Mouse (Mus musculus) kidney, postnatal 10 days (tissue): Measurements from ENCODE around the gene Slc25a27.

Source experiments
- DNase-seq: peaks from one replicate; pipeline ENCODE4 v3.0.0; 2021; ENCODE audit warnings: mixed read lengths

The Slc25a27 gene

DNA sequence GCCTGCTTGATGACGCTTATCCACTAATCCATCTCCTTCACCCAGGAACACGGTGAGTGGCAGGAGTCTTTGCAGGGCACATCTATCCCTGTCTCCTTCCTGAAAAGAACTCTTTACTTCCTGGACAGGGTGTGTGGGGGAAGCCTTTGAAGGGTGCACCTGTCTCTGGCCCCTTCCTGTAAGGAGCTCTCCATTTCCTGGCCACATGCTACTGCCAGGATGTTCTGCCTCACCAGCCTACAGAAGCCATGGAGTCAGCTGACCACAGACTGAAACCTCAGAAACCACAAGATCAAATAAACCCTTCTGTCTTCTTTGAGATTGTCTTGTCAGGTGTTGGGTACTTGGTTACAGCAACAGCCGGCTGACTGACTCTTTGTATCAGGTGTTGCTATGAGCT, 21.9 kb downstream of the Slc25a27 start:
- no peak for DNase-seq

DNA sequence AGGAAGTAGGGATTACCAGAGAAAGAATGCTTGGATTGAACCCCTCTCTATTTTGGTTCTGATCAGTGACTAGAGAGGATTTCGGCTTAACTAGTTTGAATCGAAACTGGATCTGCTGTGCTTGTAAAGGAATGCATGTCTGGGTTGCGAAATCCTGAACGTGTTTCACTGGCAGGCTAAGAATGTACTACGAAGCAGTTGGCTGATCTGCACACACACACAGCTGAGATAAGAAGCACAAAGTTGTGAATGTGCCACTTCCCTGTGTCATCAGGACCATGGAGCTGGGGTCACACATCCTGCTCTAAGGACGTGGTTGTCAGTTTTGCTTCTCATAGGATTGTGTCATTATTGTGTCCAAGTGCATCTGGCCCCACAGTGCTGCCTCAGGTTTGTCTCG, 22.6 kb downstream of the Slc25a27 start:
- DNase-seq: no peak

DNA sequence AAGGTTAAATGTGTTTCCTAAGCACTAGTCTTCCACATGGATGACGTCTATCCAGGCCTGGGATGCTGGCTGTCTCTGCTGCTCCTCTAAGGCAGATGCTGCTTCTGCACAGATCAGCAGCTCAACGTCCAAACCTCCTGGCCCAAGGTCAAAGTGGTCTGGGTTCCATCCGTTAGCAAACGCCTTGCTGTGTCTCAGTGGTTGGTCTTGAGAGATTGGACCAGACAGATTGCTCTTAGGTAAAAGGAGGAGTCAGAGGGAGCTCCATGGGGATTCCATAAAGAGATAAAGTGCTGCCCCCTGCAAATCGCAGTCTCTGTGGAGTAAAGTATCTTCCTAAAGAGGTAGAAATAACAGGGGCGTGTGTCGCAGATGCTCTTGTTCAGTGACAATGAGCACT, 23.8 kb downstream of the Slc25a27 start:
- no peak for DNase-seq

DNA sequence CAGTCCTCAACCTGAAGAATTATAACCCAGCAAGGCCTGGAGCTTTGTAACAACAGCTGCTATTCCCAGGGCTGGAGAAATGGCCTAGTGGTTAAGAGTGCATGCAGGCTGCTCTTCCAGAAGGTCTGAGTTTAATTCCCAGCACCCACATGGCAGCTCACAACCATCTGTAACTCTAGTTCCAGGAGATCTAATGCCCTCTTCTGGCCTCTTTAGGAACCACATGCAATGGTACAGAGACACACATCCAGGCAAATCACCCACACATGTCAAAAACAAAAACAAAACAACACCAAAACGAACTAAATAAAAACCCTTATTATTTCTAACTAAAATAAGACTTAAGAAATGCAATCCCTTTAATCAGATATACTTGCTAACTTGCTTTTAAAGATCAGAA, 26.2 kb downstream of the Slc25a27 start:
- DNase-seq: no peak

DNA sequence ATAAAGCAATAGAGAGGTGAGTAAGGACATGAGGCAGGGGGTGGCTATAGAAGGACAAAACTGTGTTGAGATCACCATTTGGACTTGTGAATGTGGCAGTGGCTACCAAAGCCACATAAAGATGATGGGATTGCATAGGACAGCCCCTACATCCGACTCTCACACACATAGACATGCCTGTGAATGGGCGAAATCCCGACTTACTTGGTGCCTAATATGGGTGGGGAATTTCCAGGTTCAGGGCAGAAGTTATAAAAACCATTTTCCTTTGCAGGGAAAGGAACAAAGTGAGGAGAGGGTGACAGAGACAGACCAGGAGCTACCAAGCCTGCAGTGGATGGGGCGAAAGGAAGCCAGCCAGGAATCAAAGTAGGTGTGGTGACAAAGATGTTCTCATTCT, 29.9 kb downstream of the Slc25a27 start:
- DNase-seq: no peak

DNA sequence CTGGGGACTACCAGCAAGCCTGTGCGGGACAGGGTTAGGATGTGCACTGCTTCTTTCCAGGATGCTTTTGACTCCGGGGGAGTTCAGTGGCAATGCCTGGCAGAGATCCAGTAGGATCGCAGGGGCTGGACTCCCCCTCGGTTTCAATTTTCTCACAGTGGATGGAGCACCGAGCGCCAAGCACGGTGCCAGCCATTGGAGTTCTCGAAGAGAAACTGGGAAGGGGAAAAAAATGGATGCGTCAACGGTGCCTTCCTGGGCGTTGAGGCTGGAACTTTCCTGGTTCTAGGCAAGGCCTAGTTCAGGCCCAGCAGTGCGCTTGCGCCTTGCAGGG, 36.6 kb downstream of the Slc25a27 start:
- DNase-seq: no peak

DNA sequence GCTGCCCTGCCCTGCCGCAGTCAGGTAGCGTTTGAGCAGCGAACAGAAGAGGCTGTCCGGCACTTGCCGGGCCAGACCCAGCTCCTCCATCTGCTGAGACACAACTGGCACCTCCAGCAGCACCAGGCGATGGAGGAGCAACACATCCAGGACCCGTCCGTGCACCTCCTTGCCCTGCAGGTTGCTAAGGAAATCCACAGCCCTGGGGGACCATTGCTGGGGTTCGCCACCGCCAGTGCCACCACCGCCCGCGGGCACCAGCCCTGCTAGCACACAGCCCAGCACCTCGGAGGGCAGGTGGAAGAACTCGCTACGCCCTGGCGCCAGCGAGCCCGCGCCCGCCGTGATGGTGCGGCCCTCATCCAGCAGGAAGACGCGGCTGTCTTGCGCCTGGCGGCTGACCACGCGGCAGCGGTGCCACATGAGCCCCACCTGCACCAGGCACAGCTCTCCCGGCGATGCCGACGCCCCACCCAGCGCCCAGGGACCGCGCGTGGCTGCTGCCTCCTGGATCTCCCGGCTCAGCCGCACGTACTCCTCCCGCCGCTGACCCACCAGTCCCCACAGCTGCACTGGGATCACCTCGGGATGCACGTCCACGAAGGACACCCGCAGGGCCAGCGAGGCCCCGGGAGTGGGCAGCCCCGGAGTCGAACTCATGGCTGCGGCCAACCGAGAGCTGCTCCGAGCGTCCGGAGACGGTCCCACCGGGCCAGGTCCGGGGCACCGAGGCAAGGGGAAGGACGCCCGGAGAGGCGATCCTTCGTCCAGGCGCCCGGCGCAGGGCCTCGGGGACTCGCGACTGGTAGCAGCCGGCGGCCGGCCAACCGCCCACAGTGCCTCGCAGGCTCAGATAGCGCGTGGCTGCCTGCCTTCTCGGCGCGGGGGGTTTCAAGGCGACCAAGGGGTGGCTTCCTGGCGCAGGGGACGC, 37.3 kb downstream of the Slc25a27 start, which contains the start of gene Tdrd6:
Gene Tdrd6, minus strand, starts transcription at position 804 of the 931 bp plus-strand sequence.
- peak; percentile 37 for DNase-seq

DNA sequence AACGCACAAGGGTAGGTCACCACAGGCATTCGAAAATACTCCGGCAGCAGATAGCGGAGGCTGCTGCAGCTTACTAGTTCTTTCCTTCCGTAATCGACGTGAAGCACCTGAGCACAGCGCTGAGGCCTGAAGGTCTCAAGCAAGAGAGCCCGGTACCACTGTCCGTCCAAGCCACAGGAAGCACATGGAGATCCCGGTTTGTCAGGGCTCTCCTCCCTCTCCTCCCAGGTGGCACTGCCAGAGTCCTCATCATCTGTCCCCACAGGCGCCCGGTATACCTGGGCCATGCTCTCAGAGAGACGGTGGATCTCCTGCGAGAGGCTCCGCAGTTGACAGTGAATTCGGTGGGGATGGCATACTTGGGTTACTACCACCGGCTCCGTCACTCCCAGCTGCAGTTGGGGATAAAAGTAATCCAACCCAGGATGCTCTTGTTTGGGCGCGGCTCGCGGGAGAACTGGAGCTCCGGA, 38.0 kb downstream of the Slc25a27 start:
- DNase-seq: no peak

DNA sequence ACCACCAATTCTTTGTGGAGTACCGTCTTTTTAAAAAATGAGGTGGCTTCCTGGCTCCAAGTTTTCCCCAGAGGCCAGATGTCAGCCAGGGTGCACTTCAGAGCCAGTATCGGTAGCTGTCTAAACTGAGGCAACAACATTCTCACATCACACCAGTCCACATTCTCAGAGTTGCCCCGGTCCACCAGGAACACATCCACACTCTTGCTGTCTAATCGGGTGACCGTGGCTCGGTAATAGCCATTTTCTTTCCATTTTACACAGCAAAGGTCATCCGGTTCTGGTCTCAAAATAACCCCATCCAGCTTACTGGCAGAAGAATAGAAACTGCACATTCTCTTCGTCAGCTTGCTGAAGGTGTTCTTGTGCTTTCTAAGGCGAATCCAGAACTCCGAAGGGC, 38.8 kb downstream of the Slc25a27 start:
- DNase-seq: no peak

DNA sequence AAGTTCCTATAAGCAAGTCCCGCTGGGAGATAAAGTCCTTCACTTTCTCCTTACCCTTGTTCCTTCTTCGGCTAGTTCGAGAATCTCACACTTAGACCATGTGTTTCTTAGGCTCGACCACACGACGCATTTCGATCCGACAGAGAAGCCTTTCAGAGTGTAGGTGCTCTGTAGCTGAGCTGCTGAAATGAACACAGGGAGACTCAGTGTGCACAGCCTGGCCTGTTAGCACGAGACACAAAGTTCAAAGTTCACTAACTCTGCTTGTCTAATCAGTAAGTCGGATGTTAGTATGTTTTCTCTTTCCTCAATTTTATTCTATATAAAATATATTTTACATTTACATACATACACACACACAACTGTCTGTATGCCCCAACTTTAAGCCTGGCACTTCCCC, 44.9 kb downstream of the Slc25a27 start:
- no peak for DNase-seq

DNA sequence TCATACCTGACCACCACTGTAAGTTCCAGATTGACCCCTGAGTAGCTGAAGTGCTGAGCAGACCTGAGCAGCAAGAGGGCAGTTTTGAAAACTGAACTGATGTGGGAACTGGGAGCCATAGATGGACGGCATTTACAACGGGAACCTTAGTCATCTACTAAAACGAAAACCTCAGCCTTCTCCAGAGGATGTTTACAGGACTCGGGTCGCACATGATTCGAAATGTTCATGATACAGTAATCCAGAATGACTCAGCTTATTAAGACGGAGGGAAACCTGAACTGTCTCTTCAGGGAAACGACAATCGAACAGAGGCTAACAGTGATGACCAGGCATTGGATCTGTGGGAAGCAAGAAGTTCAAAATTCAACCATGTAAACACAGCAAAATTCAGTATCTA, 47.9 kb downstream of the Slc25a27 start:
- no peak for DNase-seq

DNA sequence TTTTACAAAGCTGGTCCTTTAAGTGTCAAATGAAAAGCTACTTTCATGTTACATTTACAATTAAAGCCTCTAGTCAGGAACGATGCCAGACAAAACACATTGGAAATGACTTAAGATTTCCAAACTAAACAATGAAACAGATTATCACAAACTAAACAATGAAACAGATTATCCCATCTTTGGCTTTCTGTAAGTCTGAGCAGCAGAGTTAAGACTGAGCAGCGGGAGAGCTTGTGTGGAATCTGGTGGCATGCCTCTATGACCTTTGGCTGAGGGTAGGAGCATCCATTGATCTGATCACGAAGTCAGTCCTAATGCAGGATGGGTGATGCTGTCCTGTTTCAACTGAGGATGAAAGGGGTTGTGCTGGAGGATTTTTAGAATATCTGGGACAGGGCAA, 54.8 kb downstream of the Slc25a27 start:
- DNase-seq: no peak

DNA sequence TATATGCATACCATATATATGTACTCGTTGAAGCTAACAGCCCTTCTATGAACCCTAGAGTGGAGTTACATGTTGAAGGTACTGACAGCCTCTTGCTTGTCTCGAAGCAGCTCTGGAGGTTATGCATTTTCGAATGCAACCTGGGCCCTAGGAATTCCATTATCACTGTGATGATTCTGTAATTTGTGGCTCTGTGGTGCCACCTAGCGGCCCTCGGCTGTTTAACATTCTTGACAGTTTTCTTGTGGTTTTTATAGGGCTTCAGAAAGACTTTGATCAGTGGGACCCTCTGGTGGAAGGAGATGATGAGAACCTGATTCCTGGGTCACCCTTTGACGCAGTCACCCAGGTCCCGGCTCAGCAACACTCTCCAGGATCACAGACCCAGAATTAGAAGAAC, 55.4 kb downstream of the Slc25a27 start:
- peak; percentile 68 for DNase-seq

DNA sequence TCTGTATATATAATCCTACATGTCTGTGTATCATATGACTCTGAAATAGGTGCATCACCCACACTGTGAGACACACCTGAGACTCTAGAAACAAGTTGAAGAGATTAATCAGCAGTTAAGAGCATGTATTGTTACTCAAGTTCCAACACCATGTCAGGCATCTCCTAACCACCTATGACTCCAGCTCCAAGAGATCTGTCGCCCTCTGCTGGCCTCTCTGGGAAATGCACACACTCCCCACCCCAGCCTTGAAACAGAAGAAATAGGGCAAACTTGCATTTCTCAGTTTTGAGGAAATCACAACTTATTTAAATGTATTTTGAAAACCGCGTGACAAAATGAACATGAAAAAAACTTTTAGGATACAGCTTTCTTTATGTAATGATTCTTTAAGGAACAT, 60.3 kb downstream of the Slc25a27 start:
- DNase-seq: peak; percentile 88

DNA sequence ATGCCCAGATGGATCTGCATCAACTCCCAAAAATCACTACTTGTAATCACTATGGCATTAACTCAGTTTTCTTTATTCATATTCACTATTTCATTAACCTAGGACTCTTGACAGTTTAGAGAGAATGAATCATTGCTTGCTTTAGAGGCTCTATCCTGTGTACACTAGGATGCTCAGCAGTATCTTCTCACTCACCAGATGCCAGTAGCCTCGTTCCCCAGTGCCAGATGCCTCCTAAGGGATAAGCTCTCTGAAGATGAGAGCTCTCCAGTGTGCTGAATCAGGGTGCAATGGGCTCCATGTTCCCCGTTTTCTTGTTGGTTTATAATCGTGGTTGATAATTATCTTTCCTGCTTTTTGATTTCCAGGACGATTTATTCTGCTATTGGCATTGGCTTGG, 68.3 kb downstream of the Slc25a27 start:
- no peak for DNase-seq

DNA sequence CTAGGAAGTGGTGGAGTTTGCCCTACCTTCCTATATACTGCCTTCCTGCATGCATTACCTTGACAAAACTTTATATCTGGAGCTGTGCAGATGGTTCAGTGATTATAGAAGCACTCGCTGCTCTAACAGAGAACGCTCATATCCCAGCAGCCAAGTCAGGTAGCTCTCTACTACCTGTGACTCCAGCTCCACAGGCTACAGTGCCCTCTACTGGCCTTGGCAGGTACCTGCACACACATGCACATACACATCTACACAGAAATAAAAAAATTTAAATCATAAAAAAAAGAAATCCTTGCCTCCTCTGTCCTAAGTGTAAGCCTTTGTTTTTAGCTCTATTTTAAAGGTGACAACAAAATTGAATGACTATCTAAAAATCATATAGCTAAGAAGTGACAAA, 69.3 kb downstream of the Slc25a27 start:
- DNase-seq: no peak

DNA sequence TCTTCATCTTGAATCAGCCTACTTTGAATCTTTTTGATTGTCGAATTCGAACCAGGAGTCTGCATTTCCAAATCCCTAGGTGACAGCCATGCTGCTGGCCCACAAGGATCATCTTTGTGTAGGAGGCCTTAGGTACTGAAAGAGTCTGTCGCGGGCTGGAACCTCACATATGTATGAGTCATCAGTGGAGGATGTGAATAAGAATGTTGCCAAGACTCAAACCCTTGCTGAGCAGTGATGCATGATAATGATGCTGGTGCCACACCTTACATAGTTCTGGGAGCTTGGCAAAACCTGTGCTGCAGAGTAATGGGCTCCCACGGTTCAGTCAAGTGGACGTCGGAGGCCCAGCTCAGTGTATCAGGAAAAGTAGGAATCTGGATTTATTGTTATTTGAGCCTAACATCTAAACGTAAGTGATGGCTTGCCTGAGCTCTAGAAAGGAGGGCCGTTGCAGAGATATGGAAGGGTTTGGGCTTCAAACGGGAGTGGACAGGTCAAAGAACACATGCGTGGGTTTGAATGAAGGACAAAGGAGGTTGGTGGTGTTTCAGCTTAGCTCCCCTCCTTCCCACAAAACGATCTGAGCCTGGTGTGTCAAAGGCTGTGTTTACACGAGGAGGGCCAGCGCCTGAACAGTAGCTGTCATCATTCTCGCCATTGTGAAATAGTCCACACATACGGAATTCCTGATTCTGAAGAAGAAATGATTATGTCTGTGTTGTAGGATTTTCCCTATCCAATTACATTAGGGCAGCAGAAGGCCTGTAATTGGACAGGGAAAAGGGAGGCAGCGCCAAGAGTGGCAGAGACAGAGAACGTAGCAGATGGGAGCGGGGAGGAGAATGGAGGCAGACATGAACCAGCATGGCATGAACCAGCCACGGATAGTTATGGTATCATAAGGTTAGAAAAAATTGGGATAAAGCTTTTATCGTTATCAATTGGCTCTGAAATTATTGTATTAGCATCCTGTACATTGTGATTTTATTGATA, 74.4 kb downstream of the Slc25a27 start:
- DNase-seq: no peak
